Mouse (Mus musculus) MEL (cell line): ENCODE results near the gene Dusp1.

ENCODE experiments used
- CTCF ChIP-seq, 3 experiments: IDR thresholded peaks in 2 of 3; conservative IDR thresholded peaks in 1 of 3; 2 replicates each; pipeline ENCODE4 v1.5.1; 2011 to 2012; ENCODE audit warnings: low read length in 3 of 3, low read depth in 2 of 3, mild to moderate bottlenecking in 2 of 3, improper control_type of control experiment in 1 of 3, inconsistent platforms in 1 of 3, mixed read lengths in 1 of 3, moderate library complexity in 1 of 3; ENCODE audit not compliant: control insufficient read depth in 1 of 3, insufficient read depth in 1 of 3, poor library complexity in 1 of 3, severe bottlenecking in 1 of 3
- E2F4 ChIP-seq: IDR thresholded peaks from 2 replicates; pipeline ENCODE4 v1.6.1; 2011; ENCODE audit warnings: low read depth, low read length, improper control_type of control experiment, borderline replicate concordance
- ELF1 ChIP-seq: IDR thresholded peaks from 2 replicates; pipeline ENCODE4 v1.6.1; 2014; ENCODE audit warnings: low read depth, mild to moderate bottlenecking, inconsistent platforms, low read length, improper control_type of control experiment, moderate library complexity
- MAFK ChIP-seq: IDR thresholded peaks from 2 replicates; pipeline ENCODE4 v1.6.1; 2011; ENCODE audit warnings: low read depth, mild to moderate bottlenecking, low read length, improper control_type of control experiment, borderline replicate concordance
- NRF1 ChIP-seq: IDR thresholded peaks from 2 replicates; pipeline ENCODE4 v1.6.1; 2014; ENCODE audit warnings: low read depth, mild to moderate bottlenecking, inconsistent platforms, low read length, improper control_type of control experiment, moderate library complexity; ENCODE audit not compliant: poor library complexity, insufficient read depth, severe bottlenecking
- POLR2A ChIP-seq, 2 experiments: IDR thresholded peaks; 2 replicates each; pipeline ENCODE4 v1.6.1; 2011 to 2012; ENCODE audit warnings: low read length in 2 of 2, mild to moderate bottlenecking in 2 of 2, control low read depth in 1 of 2, improper control_type of control experiment in 1 of 2, low read depth in 1 of 2, moderate library complexity in 1 of 2; ENCODE audit not compliant: control insufficient read depth in 1 of 2, insufficient read depth in 1 of 2, poor library complexity in 1 of 2
- POLR2AphosphoS2 ChIP-seq: IDR thresholded peaks from 2 replicates; pipeline ENCODE4 v1.6.1; 2011; ENCODE audit warnings: low read length, improper control_type of control experiment
- RAD21 ChIP-seq: IDR thresholded peaks from 2 replicates; pipeline ENCODE4 v1.6.1; 2011; ENCODE audit warnings: mild to moderate bottlenecking, low read depth, low read length, improper control_type of control experiment
- SMC3 ChIP-seq: IDR thresholded peaks from 2 replicates; pipeline ENCODE4 v1.6.1; 2011; ENCODE audit warnings: low read depth, low read length, improper control_type of control experiment
- TCF12 ChIP-seq: IDR thresholded peaks from 2 replicates; pipeline ENCODE4 v1.6.1; 2014; ENCODE audit warnings: low read depth, mild to moderate bottlenecking, inconsistent platforms, low read length, improper control_type of control experiment, moderate library complexity
- USF1 ChIP-seq: IDR thresholded peaks from 2 replicates; pipeline ENCODE4 v1.6.1; 2014; ENCODE audit warnings: low read depth, mild to moderate bottlenecking, inconsistent platforms, low read length, improper control_type of control experiment, moderate library complexity
- USF2 ChIP-seq, 2 experiments: IDR thresholded peaks; 2 replicates each; pipeline ENCODE4 v1.6.1; 2011 to 2012; ENCODE audit warnings: improper control_type of control experiment in 2 of 2, low read length in 2 of 2, borderline replicate concordance in 1 of 2, inconsistent platforms in 1 of 2, low read depth in 1 of 2, mild to moderate bottlenecking in 1 of 2; ENCODE audit not compliant: insufficient read depth in 1 of 2
- ZMIZ1 ChIP-seq: IDR thresholded peaks from 2 replicates; pipeline ENCODE4 v1.6.1; 2012; ENCODE audit warnings: low read depth, mild to moderate bottlenecking, inconsistent platforms, low read length, improper control_type of control experiment, moderate library complexity
- ZNF384 ChIP-seq: IDR thresholded peaks from 2 replicates; pipeline ENCODE4 v1.6.1; 2012; ENCODE audit warnings: low read depth, mild to moderate bottlenecking, inconsistent platforms, low read length, improper control_type of control experiment

- no peak for TF ChIP-seq E2F4
- no peak for TF ChIP-seq ZMIZ1
- TF ChIP-seq MAFK: no peak
- no peak for TF ChIP-seq CTCF (IDR thresholded peaks at IDR 0.05 in 2 of 3, conservative IDR thresholded peaks at IDR 0.05 in 1 of 3; ENCODE audit: control insufficient read depth in 1 of 3, insufficient read depth in 1 of 3, low read depth in 2 of 3, low read length in 3 of 3, poor library complexity in 1 of 3, severe bottlenecking in 1 of 3)
- TF ChIP-seq USF2 (IDR thresholded peaks at IDR 0.05; ENCODE audit: borderline replicate concordance in 1 of 2, insufficient read depth in 1 of 2, low read depth in 1 of 2, low read length in 2 of 2): no peak
- no peak for TF ChIP-seq POLR2AphosphoS2
- no peak for TF ChIP-seq ZNF384
- TF ChIP-seq TCF12: no peak
- no peak for TF ChIP-seq SMC3
- no peak for TF ChIP-seq POLR2A (IDR thresholded peaks at IDR 0.05; ENCODE audit: control insufficient read depth in 1 of 2, insufficient read depth in 1 of 2, low read depth in 1 of 2, low read length in 2 of 2, poor library complexity in 1 of 2)
- no peak for TF ChIP-seq ELF1
- TF ChIP-seq RAD21: no peak
- no peak for TF ChIP-seq NRF1
- TF ChIP-seq USF1: no peak
Observed at GRCm38 (mm10) chr17:26515675-26516074, 46.3 kb downstream of the Dusp1 start.
